Mouse (Mus musculus) embryonic fibroblast, embryonic 13.5 days (primary cell): ENCODE data around the gene Rfwd3. TPM values are rescaled to one million over a fixed set of nuclear protein-coding genes. Genes with fewer than 3 reads are reported as not detected.
"Not testable (repeated sequence)": the region's sequence is repeated elsewhere in the genome, so short reads cannot be mapped to it uniquely, and the experiment has no call there.

Experiments used
- H3K27ac ChIP-seq: 2 replicates; pipeline ENCODE4 v1.5.1; 2012; ENCODE audit warnings: low read length, control low read depth, inconsistent platforms; ENCODE audit not compliant: insufficient read depth
- H3K4me1 ChIP-seq: 2 replicates; pipeline ENCODE4 v1.6.1; 2011; ENCODE audit warnings: low read length; ENCODE audit not compliant: control insufficient read depth, insufficient read depth
- H3K4me3 ChIP-seq: 2 replicates; pipeline ENCODE4 v1.5.1; 2011; ENCODE audit warnings: mild to moderate bottlenecking, control low read depth, low read length; ENCODE audit not compliant: insufficient read depth
- CTCF ChIP-seq: IDR thresholded peaks from 2 replicates; pipeline ENCODE4 v1.5.1; 2011; ENCODE audit warnings: mild to moderate bottlenecking, control low read depth, low read length, moderate library complexity, borderline replicate concordance; ENCODE audit not compliant: insufficient read depth
- POLR2A ChIP-seq: IDR thresholded peaks from 2 replicates; pipeline ENCODE4 v1.6.1; 2011; ENCODE audit warnings: low read depth, mild to moderate bottlenecking, control low read depth, low read length, moderate library complexity
- polyA plus RNA-seq: library from polyadenylated mRNA; stranded (reverse); fragments of >200 nt; gene quantifications from 2 replicates; pipeline ENCODE4 v1.2.4, GENCODE M21; 2011; ENCODE audit warnings: low read depth; ENCODE audit not compliant: missing spikeins, insufficient read length

The Rfwd3 gene
- polyA plus RNA-seq, 1 experiment: 35.3 TPM

- Histone ChIP-seq H3K4me1 (no peaks in the 10 kb centered on the region), H3K4me3 (no peak overlapping the region), H3K27ac (no peak overlapping the region)
- TF ChIP-seq POLR2A (no peak), CTCF (no peak)
These were observed 14.4 kb downstream of the Rfwd3 start for GRCm38 (mm10) chr8:111285603-111286002.

GRCm38 (mm10) chr8:111282093-111282492, 17.9 kb downstream of the Rfwd3 start:
- Histone ChIP-seq H3K27ac (no peak overlapping the region), H3K4me3 (no peak overlapping the region), H3K4me1 (no peaks in the 10 kb centered on the region)
- no peak for TF ChIP-seq CTCF
- TF ChIP-seq POLR2A: no peak

DNA sequence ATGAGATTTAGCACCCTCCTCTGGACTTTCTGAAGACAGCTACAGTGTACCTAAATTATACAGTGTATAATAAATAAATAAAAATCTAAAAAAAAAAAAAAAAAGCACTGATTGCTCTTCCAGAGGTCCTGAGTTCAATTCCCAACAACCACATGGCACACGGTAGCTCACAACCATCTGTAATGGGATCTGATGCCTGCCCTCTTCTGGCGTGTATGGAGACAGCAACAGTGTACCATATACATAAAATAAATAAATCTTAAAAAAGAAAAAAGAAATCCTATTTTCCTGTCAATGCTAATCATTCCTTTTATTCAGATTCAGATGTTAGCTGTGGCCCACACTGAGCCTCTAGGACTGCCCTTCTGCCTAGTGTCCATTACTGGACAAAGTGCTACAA, 31.7 kb downstream of the Rfwd3 start:
- no peaks in the 10 kb centered on the region for H3K4me1 ChIP-seq
- no peak overlapping the region for H3K4me3 ChIP-seq
- TF ChIP-seq CTCF (0 out of 2 replicates have a peak, but pooled peaks have one; percentile 3), POLR2A (no peak)
- no peak overlapping the region for H3K27ac ChIP-seq

DNA sequence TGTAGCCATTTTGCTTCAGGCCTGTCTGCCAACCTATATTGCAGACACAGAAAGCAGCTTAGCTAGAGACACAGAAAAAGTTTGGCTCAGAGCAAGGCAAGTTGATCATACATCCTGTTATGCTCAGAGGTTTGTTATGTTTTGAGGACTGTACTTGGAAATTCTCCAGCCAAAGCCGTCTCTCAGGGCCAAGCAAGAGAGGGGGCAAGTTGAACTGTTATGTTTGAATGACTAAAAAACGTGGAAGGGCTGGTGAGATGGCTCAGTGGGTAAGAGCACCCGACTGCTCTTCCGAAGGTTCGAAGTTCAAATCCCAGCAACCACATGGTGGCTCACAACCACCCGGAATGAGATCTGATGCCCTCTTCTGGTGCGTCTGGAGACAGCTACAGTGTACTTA, 33.9 kb downstream of the Rfwd3 start:
- H3K27ac ChIP-seq, H3K4me3 ChIP-seq, H3K4me1 ChIP-seq: not testable (repeated sequence)

DNA sequence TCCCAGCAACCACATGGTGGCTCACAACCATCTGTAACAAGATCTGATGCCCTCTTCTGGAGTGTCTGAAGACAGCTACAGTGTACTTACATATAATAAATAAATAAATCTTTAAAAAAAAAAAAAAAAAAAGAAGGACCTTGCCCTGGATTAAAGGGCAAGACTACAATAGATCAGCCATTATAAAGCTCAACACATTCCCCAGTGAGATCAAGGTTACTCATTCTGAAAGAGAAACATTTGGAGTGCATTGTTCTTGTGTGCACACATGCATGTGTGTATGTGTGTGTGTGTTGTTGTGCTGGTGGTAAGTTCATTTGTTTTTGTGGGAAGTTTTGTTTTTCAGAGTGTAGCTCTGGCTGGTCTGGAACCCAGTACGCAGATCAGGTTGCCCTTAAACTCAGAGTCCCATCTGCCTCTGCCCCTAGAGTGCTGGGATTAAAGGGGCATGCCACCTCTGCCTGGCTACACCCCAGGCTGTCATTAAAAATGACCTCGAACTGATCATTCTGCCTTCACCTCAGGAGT, 35.3 kb downstream of the Rfwd3 start:
- no peak overlapping the region for H3K4me3 ChIP-seq
- no peaks in the 10 kb centered on the region for H3K4me1 ChIP-seq
- no peak overlapping the region for H3K27ac ChIP-seq
- TF ChIP-seq POLR2A (no peak), CTCF (no peak)

- Histone ChIP-seq H3K4me1 (no peaks in the 10 kb centered on the region), H3K27ac (no peak overlapping the region), H3K4me3 (no peak overlapping the region)
- TF ChIP-seq POLR2A (no peak), CTCF (no peak)
These were observed 38.0 kb downstream of the Rfwd3 start for GRCm38 (mm10) chr8:111261981-111262381.

- H3K27ac ChIP-seq: no peak overlapping the region
- TF ChIP-seq CTCF: no peak
- TF ChIP-seq POLR2A: no peak
- H3K4me3 ChIP-seq: no peak overlapping the region
- H3K4me1 ChIP-seq: no peaks in the 10 kb centered on the region
These were observed 39.8 kb downstream of the Rfwd3 start for GRCm38 (mm10) chr8:111260251-111260650.

DNA sequence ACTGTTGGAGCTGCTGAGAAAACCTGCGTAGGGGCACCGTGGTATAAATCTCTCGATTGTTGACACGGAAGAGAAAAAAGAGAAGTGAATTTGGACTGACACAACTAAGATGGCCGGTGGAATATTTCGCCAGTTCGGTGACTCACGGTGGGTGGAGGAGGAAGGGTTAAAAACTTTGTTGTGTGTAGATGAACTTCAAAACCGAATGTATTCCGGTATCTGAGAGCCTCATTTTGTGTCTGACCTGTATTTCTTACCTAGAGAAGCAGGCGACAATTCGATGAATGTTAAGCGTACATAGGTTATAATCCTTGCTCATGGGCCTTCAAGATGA, 40.6 kb downstream of the Rfwd3 start:
- H3K27ac ChIP-seq: peak overlapping the region; percentile 50
- no peaks in the 10 kb centered on the region for H3K4me1 ChIP-seq
- TF ChIP-seq POLR2A (no peak), CTCF (no peak)
- peak overlapping the region; percentile 80 for H3K4me3 ChIP-seq

DNA sequence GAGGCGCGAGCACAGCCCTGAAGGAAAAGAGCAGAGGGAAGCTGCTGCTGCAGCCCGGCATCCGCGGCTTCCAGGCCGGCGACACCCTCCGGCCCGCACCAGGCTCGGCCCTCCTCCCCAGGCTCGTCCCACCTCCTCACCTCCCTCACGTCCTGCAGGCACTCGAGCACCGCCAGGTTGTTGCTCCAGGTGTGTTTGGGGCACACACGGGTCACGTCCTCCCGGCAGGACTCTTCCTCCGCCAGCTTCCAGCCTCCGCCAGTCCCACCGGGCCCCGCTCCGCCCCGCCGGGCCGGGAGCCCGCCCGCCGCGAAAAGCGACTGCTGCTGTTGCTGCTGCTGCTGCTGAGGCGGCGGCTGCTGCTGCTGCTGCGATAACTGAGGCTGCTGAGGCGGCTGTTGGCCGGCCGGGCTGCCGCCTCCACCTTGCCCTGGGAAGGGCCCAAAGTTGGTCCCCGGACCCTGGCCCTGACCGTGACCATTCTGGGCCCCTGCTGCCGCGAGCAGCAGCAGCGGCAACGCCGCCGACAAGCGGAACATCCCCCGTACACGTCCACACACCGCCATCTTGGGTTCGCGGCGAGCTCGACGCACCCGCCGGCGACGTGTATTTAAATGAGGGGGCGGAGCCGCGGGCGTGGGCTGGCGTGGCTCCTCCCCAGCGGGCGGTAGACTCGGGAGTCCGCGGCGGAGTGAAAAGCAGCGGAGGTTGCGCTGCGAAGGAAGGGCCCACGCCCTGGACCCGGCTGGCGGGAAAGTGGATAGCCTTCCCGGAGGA, 41.2 kb downstream of the Rfwd3 start, which contains the start of gene Glg1:
Gene Glg1 (minus strand): TSS at position 586 of the 777 bp plus-strand sequence.
- Histone ChIP-seq H3K27ac (peak within 1 kb of the TSS; percentile 90), H3K4me3 (peak within 1 kb of the TSS; percentile 80), H3K4me1 (no peaks in the 10 kb centered on the region)
- TF ChIP-seq CTCF (no peak), POLR2A (peak; percentile 97)

GRCm38 (mm10) chr8:111258010-111258630, 41.9 kb downstream of the Rfwd3 start:
- Histone ChIP-seq H3K4me1 (no peaks in the 10 kb centered on the region), H3K27ac (peak overlapping the region; percentile 90), H3K4me3 (peak overlapping the region; percentile 80)
- TF ChIP-seq CTCF (no peak), POLR2A (no peak; the same call in 1 of the 2 replicates)
